Mouse (Mus musculus): ENCODE data around the gene Ube2k. TPM values are rescaled to one million over a fixed set of nuclear protein-coding genes. Genes with fewer than 3 reads are reported as not detected.

The Ube2k gene
- polyA plus RNA-seq, 1 experiment from 2014 or later: 129 TPM

Other genes starting within 250 kb of the Ube2k start
- gene Rfc1, start 201.6 kb upstream of the Ube2k start, polyA plus RNA-seq (2015; fragmentation: Nextera tagmentation; extraction: Ambion mirVana): 51.4 and 58.2 TPM in 2 replicates
- gene Klb, start 188.9 kb upstream of the Ube2k start, polyA plus RNA-seq (2015; fragmentation: Nextera tagmentation; extraction: Ambion mirVana): 0.06 TPM in 1 of 2 replicates, not detected in the other
- 539 and 574 TPM in 2 replicates for gene Rpl9, start 145.8 kb upstream of the Ube2k start, polyA plus RNA-seq (2015; fragmentation: Nextera tagmentation; extraction: Ambion mirVana)
- 54.4 and 55.3 TPM in 2 replicates for gene Lias, start 145.7 kb upstream of the Ube2k start, polyA plus RNA-seq (2015; fragmentation: Nextera tagmentation; extraction: Ambion mirVana)
- gene Ugdh, start 101.3 kb upstream of the Ube2k start, polyA plus RNA-seq (2015; fragmentation: Nextera tagmentation; extraction: Ambion mirVana): 60.2 and 70.3 TPM in 2 replicates
- gene Gm43552, start 44.4 kb upstream of the Ube2k start, polyA plus RNA-seq (2015; fragmentation: Nextera tagmentation; extraction: Ambion mirVana): 0.92 and 1.1 TPM in 2 replicates
- 112 and 113 TPM in 2 replicates for gene Smim14, start within 50 bp of the Ube2k start, polyA plus RNA-seq (2015; fragmentation: Nextera tagmentation; extraction: Ambion mirVana)
- 30.5 and 36.8 TPM in 2 replicates for gene Pds5a, start 161.0 kb downstream of the Ube2k start, polyA plus RNA-seq (2015; fragmentation: Nextera tagmentation; extraction: Ambion mirVana)
- 12.9 and 13.5 TPM in 2 replicates for gene N4bp2, start 226.3 kb downstream of the Ube2k start, polyA plus RNA-seq (2015; fragmentation: Nextera tagmentation; extraction: Ambion mirVana)

Data from heart, embryonic 15.5 days (tissue).